Mouse (Mus musculus) C2C12 (cell line): ENCODE measurements around the gene Irf1.

ENCODE experiments used
- CTCF ChIP-seq: IDR thresholded peaks from one replicate; pipeline ENCODE4 v1.5.1; 2011; ENCODE audit not compliant: control insufficient read depth, insufficient read depth, insufficient read length
- FOSL1 ChIP-seq: IDR thresholded peaks from one replicate; pipeline ENCODE4 v1.8.0; 2011; ENCODE audit warnings: mild to moderate bottlenecking, low read length; ENCODE audit not compliant: poor library complexity, insufficient read depth, severe bottlenecking
- MAX ChIP-seq: IDR thresholded peaks from one replicate; pipeline ENCODE4 v1.6.1; 2011; ENCODE audit warnings: mild to moderate bottlenecking, control low read depth

DNA sequence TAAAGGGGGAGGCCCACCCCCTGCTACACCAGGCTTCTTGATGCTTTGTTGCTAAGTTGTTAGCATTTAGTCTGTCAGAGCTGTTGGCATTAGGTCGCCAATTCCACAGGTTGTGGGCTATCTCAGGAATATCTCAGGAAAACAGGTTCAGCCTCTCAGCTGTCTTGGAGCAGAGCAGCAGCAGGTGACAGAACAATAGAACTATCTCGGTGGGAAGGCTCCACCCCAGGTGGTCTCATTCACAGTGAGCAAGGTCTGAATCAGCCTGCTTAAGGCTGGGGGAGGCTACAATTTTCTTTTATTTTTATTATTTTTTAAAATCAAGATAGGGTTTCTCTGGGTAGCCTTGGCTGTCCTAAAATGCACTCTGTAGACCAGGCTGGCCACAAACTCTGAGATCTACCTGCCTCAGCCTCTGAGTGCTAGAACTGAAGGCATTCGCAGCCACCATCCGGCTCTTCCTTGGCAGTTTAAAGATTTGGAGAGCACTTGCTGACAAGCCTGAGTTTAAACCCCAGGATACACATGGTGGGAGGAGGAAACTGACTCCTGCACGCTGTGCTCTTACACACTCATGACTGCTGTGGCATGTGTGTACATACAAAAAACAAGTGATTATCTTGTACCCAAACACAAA lies 20.0 kb upstream of the Irf1 start:
- TF ChIP-seq CTCF (no peak), MAX (no peak), FOSL1 (no peak)
